Mouse (Mus musculus) lung, embryonic 16.5 days (tissue): ENCODE measurements around the gene Clstn1. TPM values are rescaled to one million over a fixed set of nuclear protein-coding genes. Genes with fewer than 3 reads are reported as not detected.

Experiments used
- ATAC-seq: fragments of 200-750 bp; cut with Nextera tagmentation; 2 replicates; pipeline ENCODE4 v1.8.0; 2017; ENCODE audit warnings: low read depth, mild to moderate bottlenecking, moderate library complexity
- H3K27ac ChIP-seq: fragments of 300-500 bp; sonication (generic); 2 replicates; pipeline ENCODE4 v1.5.1; 2014; ENCODE audit warnings: mild to moderate bottlenecking, control low read depth, low read length
- H3K27me3 ChIP-seq: fragments of 300-500 bp; sonication (generic); 2 replicates; pipeline ENCODE4 v1.6.1; 2014; ENCODE audit warnings: low read depth, low read length, mixed read lengths; ENCODE audit not compliant: control insufficient read depth, insufficient read depth
- H3K36me3 ChIP-seq: fragments of 300-500 bp; sonication (generic); 2 replicates; pipeline ENCODE4 v1.6.1; 2014; ENCODE audit warnings: low read length; ENCODE audit not compliant: control insufficient read depth, insufficient read depth
- H3K4me1 ChIP-seq: fragments of 300-500 bp; sonication (generic); replicated peaks from 2 replicates; pipeline ENCODE4 v1.6.1; 2014; ENCODE audit warnings: low read length, mixed read lengths; ENCODE audit not compliant: control insufficient read depth, insufficient read depth
- H3K4me2 ChIP-seq: fragments of 300-500 bp; sonication (generic); 2 replicates; pipeline ENCODE4 v1.6.1; 2014; ENCODE audit warnings: low read depth, low read length, control low read depth
- H3K4me3 ChIP-seq: fragments of 300-500 bp; sonication (generic); 2 replicates; pipeline ENCODE4 v1.5.1; 2014; ENCODE audit warnings: mild to moderate bottlenecking, low read length, control low read depth
- H3K9ac ChIP-seq: fragments of 300-500 bp; sonication (generic); 2 replicates; pipeline ENCODE4 v1.6.1; 2014; ENCODE audit warnings: low read length, control low read depth
- H3K9me3 ChIP-seq: fragments of 300-500 bp; sonication (generic); 2 replicates; pipeline ENCODE4 v1.6.1; 2016; ENCODE audit warnings: low read length; ENCODE audit not compliant: control insufficient read depth
- WGBS: fragments of 180-500 bp; shearing (Covaris S2); extraction: QIAGEN DNeasy Blood & Tissue Kit; methylation state at CpG from one replicate; pipeline ENCODE4 v1.1.7; 2014; 5-methylcytosine and 5-hydroxymethylcytosine counted together
- polyA plus RNA-seq: library from polyadenylated mRNA; unstranded; fragments of >200 nt; fragmentation: Nextera tagmentation; extraction: Ambion mirVana; gene quantifications from 2 replicates; pipeline ENCODE4 v1.2.1, GENCODE M21; 2015

Gene Clstn1
- polyA plus RNA-seq, 1 experiment from 2014 or later, result 13.6 TPM

DNA sequence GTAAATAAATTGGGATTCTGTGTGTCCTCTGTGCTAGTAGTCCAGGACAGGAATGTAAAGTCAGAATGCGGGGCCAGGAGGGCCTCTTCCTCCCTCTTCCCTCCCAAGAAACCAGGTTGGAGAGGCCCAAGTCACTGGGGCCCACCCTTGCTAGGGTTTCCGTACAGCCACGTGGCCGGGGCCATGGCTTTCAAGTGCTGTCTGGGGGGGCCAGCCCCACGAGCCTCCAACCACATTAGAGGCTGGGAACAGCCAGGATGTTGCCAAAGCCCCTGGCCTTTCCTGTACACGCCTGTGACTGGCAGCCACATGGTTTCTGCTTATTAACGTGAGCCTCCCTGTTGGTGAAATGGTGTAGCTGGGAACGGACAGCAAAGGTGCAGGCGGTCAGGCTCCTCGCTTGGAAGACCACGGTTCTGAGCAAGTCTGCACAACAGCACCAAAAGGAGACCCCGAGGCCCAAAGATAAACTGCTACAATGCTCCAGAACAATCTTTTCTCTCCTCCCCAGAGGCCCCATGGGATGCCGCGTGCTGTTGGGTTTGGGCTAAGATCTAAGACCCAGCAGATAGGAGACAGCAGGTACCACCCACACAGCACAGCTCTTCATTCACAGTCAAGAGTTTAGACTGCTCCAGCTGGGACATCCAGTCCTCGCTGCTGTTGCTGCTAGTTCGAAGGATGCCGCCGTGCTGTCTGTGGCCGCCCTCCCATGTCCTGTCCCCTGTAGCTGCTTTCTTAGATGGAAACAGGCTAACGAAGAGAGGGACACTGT, 62.0 kb downstream of the Clstn1 start:
- H3K36me3 ChIP-seq, result peaks cover 37% of the 10 kb centered on the region
- ATAC-seq, result no peak
- H3K9ac ChIP-seq, result no peak overlapping the region
- H3K4me2 ChIP-seq, result no peak overlapping the region
- no peaks in the 10 kb centered on the region for H3K9me3 ChIP-seq
- H3K27me3 ChIP-seq, result no peaks in the 10 kb centered on the region
- no peak overlapping the region for H3K4me3 ChIP-seq
- H3K27ac ChIP-seq, result no peak overlapping the region
- 64% methylated on average over 20 of the region's 20 CpGs for WGBS
- no peaks in the 10 kb centered on the region for H3K4me1 ChIP-seq

DNA sequence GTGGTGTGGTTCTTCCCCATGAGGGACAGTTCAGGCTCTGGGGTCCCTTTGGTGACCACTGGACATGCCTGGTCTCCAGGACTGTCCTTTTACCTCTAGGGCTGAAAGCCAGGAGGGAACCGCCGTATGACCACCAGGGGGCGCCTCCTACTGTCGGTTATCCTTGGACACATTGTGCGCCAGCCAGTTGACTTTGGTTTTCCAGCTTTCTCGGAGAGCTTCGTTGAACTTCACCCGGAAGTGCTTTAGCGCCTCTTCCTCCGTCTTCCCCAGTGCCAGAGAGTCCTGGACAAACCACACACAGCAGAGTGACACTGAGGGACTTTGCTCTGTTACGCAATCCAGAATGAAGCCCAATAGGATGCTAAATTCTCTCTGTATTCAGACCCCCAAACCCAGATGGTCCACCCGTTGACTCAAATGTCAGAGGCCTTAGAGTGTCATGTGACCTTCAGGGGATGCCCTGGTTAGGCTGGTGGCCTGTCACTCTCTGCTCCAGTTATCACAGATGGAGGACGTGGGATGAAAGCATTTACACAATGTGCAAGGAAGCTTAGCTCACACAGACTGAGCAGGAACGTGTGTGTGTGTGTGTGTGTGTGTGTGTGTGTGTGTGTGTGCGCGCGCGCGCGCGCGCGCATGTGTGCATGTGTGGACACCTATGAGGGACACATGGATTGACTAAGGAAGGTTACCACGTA, 64.4 kb downstream of the Clstn1 start:
- H3K36me3 ChIP-seq, result peaks cover 24% of the 10 kb centered on the region
- peak; percentile 32; the same call in 1 of the 2 replicates for ATAC-seq

DNA sequence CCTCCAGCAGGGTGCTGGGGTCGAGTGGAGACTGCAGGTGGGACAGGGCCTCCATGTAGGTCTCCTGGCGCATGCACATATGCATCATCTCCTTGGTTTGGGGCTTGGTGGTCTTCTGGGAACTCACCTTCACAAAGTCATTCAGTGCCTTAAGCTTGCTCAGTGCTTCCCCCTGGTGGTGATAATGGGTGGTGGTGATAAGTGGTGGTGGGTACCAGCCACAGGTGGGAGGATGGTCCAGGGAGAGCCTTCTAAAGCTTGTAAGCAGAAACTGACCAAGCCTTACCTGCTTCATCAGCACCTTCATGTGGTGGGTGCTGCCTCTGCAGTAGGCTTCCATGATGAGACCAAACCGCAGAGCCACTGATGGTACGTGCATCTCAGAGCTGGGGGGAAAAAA, 68.0 kb downstream of the Clstn1 start:
- Histone ChIP-seq H3K36me3 (peaks cover 4% of the 10 kb centered on the region; the same call in 1 of the 2 replicates), H3K4me1 (no peaks in the 10 kb centered on the region), H3K9ac (no peak overlapping the region), H3K9me3 (no peaks in the 10 kb centered on the region), H3K27me3 (no peaks in the 10 kb centered on the region), H3K27ac (no peak overlapping the region), H3K4me2 (no peak overlapping the region), H3K4me3 (no peak overlapping the region)
- WGBS, result 90% methylated on average over 4 of the region's 4 CpGs
- no peak for ATAC-seq

More for the DNA sequence above, 64.4 kb downstream of the Clstn1 start:
- Histone ChIP-seq H3K4me1 (no peaks in the 10 kb centered on the region), H3K27me3 (no peaks in the 10 kb centered on the region), H3K4me3 (no peak overlapping the region), H3K9me3 (no peaks in the 10 kb centered on the region), H3K27ac (no peak overlapping the region), H3K4me2 (no peak overlapping the region), H3K9ac (no peak overlapping the region)
- WGBS, result 64% methylated on average over 24 of the region's 24 CpGs

DNA sequence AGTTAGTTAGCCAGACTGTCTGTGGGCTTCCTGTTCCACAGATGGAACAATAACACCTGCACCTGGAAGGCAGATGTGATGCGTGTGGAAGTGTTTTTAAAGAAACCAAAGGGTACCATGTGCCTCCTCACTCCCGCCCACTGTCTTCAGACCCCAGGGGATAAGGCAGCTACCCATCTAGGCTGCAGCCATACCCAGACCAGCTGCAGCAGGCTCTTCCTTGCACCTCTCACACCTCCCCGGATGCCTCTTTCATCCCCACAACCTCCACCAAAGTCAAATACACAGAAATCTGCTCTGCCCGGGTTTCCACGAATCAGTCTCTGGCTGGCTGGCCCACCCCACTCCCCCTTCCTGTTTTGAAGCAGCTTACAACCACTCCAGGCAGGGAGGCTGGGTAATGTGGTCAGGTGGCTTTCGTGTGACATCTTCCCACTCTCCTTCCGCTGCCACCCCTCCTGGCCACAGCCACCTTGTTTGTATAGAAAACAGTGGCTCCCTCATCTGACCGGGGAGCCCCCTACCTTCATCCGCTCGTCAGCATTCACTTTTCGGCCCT, 71.7 kb downstream of the Clstn1 start:
- Histone ChIP-seq H3K4me3 (no peak overlapping the region), H3K27ac (no peak overlapping the region), H3K27me3 (no peaks in the 10 kb centered on the region), H3K4me1 (0 out of 2 replicates have a peak, but pooled peaks cover 2% of the 10 kb centered on the region), H3K9me3 (no peaks in the 10 kb centered on the region), H3K9ac (no peak overlapping the region), H3K4me2 (no peak overlapping the region), H3K36me3 (no peaks in the 10 kb centered on the region)
- 56% methylated on average over 11 of the region's 11 CpGs for WGBS
- ATAC-seq, result no peak

DNA sequence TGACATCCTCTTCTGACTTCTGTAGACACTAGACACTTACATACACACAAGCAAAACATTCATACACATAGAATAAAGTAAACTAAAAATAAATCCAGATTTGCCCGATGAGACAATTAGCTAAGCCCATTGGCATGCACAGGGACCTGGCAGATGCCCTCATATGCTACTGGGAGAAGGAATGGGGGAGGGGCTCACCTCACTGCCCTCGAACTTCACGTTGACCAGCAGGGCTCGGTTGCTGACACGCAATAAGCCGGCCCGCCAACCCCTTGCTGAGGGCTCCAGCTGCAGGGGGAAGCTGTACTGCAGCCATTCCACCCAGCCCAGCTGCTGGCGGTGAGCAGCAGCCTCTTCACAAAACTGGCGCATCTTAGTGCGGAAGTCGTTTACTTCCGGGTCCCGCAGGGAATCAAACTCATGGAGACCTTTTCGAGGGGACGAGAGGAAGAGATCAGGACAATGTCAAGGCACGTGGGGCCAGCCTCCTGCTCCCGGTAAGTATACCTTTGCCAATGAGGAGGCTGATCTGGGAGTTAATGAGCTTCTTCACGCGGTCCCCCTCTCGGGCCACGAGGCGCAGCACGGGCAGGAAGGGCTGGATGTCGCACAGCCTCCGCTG, 73.3 kb downstream of the Clstn1 start:
- no peak overlapping the region for H3K9ac ChIP-seq
- 63% methylated on average over 25 of the region's 25 CpGs for WGBS
- H3K9me3 ChIP-seq, result no peaks in the 10 kb centered on the region
- H3K27ac ChIP-seq, result no peak overlapping the region
- H3K4me1 ChIP-seq, result 0 out of 2 replicates have a peak, but pooled peaks cover 2% of the 10 kb centered on the region
- H3K4me3 ChIP-seq, result no peak overlapping the region
- ATAC-seq, result no peak
- H3K36me3 ChIP-seq, result no peaks in the 10 kb centered on the region
- H3K27me3 ChIP-seq, result no peaks in the 10 kb centered on the region
- peak overlapping the region; percentile 27 for H3K4me2 ChIP-seq

DNA sequence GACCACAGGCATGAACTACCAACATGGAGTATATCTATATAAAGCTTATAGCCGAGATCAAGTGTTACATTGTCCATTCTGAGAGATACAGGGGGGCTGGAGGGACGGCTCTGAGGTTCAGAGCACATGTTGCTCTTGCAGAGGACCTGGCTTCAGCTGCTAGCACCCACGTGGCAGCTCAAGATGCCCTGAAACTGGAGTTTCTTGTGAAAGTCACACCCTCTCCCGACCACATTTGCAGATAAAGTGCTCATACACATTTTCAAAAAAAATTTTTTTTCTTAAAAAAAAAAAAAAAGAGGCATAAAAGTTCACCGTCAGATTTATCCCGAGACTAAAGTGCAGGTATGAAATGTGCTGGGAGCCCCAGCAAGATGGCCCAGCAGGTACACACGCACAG, 74.3 kb downstream of the Clstn1 start:
- Histone ChIP-seq H3K4me1 (0 out of 2 replicates have a peak, but pooled peaks cover 2% of the 10 kb centered on the region), H3K9ac (no peak overlapping the region), H3K27ac (no peak overlapping the region), H3K9me3 (no peaks in the 10 kb centered on the region), H3K27me3 (no peaks in the 10 kb centered on the region), H3K4me3 (no peak overlapping the region), H3K4me2 (no peak overlapping the region), H3K36me3 (no peaks in the 10 kb centered on the region)
- no peak for ATAC-seq
- WGBS, result 76% methylated on average over 7 of the region's 7 CpGs

GRCm38 (mm10) chr4:149661967-149662589, 75.8 kb downstream of the Clstn1 start:
- Histone ChIP-seq H3K27ac (no peak overlapping the region), H3K9me3 (no peaks in the 10 kb centered on the region), H3K4me1 (0 out of 2 replicates have a peak, but pooled peaks cover 2% of the 10 kb centered on the region), H3K4me3 (no peak overlapping the region), H3K36me3 (no peaks in the 10 kb centered on the region), H3K9ac (no peak overlapping the region), H3K4me2 (no peak overlapping the region), H3K27me3 (no peaks in the 10 kb centered on the region)
- 83% methylated on average over 14 of the region's 14 CpGs for WGBS
- no peak for ATAC-seq

DNA sequence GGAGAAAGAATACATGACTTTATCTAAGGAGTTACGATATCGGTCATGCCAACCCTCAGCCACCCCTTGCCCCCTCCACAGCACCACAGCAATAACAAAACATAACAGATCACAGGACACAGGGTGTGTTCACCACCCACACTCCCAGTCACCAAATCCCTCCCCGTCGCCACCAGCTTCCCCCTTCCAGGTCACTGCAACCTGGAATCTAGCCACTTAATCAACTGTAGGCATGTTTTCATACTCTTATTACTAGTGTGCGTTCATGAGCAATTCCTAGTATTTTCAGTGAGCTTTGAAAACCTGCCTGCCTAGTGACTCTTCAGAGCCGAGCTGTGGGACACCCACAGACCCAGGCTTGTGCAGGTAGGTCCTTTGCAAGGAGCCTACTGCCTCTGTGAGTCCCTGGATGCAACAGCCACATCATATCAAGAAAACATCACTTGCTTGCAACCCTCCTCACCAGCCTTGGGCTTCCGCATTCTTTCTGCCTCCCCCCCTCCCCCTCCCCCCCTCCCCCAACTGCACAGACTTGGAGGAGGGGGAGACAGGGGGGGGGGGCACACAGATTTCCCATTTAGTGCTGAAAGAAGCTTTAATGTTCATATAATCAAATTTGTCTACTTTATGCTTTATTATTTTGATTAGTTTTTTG, 77.7 kb downstream of the Clstn1 start:
- ATAC-seq, result no peak
- Histone ChIP-seq H3K9me3 (no peaks in the 10 kb centered on the region), H3K4me2 (no peak overlapping the region), H3K4me1 (0 out of 2 replicates have a peak, but pooled peaks cover 2% of the 10 kb centered on the region), H3K9ac (no peak overlapping the region), H3K36me3 (no peaks in the 10 kb centered on the region), H3K4me3 (no peak overlapping the region), H3K27ac (no peak overlapping the region), H3K27me3 (no peaks in the 10 kb centered on the region)
- WGBS, result 53% methylated on average over 7 of the region's 7 CpGs
